Mouse (Mus musculus): ENCODE measurements around the gene Tmc5. TPM values are rescaled to one million over a fixed set of nuclear protein-coding genes. Genes with fewer than 3 reads are reported as not detected.

Gene Tmc5
- polyA plus RNA-seq, 1 experiment from 2014 or later, result 0.19 TPM

DNA sequence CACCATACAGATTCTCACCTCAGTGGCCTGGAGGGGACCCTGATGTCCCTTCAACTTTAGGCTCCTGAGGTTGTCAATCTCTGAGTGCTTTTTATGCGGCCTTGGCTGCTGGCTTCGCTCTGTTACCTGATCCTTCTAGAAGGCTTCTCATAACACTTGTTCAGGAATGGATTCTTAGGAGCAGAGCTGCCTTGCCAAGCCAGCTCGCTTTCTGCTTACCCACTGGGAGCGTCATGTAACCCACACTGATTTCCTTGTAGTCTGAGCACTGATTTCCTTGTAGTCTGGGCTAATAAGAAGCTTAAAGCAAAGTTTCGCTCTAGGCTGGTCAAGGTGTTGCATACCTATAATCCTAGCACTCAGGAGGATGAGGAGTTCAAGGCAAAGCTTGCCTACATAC, 21.0 kb downstream of the Tmc5 start:
- WGBS, result 89% methylated on average over 5 of the region's 5 CpGs
- H3K9me3 ChIP-seq (ENCODE audit: control insufficient read depth, low read length), result no peaks in the 10 kb centered on the region
- H3K36me3 ChIP-seq (ENCODE audit: control insufficient read depth, insufficient read depth, low read length), result no peaks in the 10 kb centered on the region
- ATAC-seq (ENCODE audit: low read depth), result no peak
- no peak overlapping the region for H3K27ac ChIP-seq (ENCODE audit: low read depth, low read length)
- H3K4me1 ChIP-seq (ENCODE audit: control insufficient read depth, insufficient read depth, low read length), result no peaks in the 10 kb centered on the region
- H3K27me3 ChIP-seq (ENCODE audit: control insufficient read depth, insufficient read depth, low read length), result no peaks in the 10 kb centered on the region
- H3K4me2 ChIP-seq (ENCODE audit: low read depth, low read length), result no peak overlapping the region
- no peak overlapping the region for H3K4me3 ChIP-seq (ENCODE audit: low read depth, low read length)
- no peak overlapping the region for H3K9ac ChIP-seq (replicated peaks; ENCODE audit: low read depth, low read length)

DNA sequence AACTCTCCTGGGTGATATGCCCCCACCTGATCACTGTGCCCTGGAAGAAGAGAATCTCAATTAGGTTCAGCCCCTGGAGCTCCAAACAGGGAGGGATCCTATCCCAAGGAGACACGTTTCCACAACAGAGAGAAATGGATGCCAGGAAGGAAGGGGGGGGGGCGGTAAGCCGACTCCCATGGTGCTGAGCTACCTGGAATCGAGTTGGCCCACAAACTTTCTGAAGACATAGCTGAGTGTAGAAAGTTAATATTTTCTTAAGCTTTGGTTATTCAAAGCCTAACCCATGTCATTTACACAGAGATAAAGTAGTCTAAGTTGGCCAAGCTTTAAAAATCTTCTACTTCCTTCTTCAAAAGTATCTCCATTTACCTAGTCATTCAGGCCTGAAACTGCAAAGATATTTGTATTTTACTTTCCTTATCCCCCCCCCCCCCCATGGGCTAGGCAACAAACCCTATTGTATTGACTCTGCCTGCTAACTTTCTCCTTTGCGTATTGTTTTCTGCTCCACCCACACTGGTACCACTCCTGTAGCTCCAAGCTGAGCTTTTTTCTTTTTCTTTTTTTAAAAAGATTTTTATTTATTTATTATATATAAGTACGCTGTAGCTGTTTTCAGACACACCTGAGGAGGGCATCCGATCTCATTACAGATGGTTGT, 23.3 kb downstream of the Tmc5 start:
- H3K9ac ChIP-seq (replicated peaks; ENCODE audit: low read depth, low read length), result no peak overlapping the region
- ATAC-seq (ENCODE audit: low read depth), result no peak
- no peaks in the 10 kb centered on the region for H3K9me3 ChIP-seq (ENCODE audit: control insufficient read depth, low read length)
- H3K4me1 ChIP-seq (ENCODE audit: control insufficient read depth, insufficient read depth, low read length), result no peaks in the 10 kb centered on the region
- 95% methylated on average over 7 of the region's 7 CpGs for WGBS
- no peak overlapping the region for H3K27ac ChIP-seq (ENCODE audit: low read depth, low read length)
- H3K27me3 ChIP-seq (ENCODE audit: control insufficient read depth, insufficient read depth, low read length), result no peaks in the 10 kb centered on the region
- no peak overlapping the region for H3K4me2 ChIP-seq (ENCODE audit: low read depth, low read length)
- no peaks in the 10 kb centered on the region for H3K36me3 ChIP-seq (ENCODE audit: control insufficient read depth, insufficient read depth, low read length)
- no peak overlapping the region for H3K4me3 ChIP-seq (ENCODE audit: low read depth, low read length)

- WGBS, result 84% methylated on average over 6 of the region's 6 CpGs
- no peak overlapping the region for H3K27ac ChIP-seq (ENCODE audit: low read depth, low read length)
- no peaks in the 10 kb centered on the region for H3K9me3 ChIP-seq (ENCODE audit: control insufficient read depth, low read length)
- no peaks in the 10 kb centered on the region for H3K27me3 ChIP-seq (ENCODE audit: control insufficient read depth, insufficient read depth, low read length)
- ATAC-seq (ENCODE audit: low read depth), result no peak
- H3K4me1 ChIP-seq (ENCODE audit: control insufficient read depth, insufficient read depth, low read length), result no peaks in the 10 kb centered on the region
- H3K4me2 ChIP-seq (ENCODE audit: low read depth, low read length), result no peak overlapping the region
- no peak overlapping the region for H3K4me3 ChIP-seq (ENCODE audit: low read depth, low read length)
- no peaks in the 10 kb centered on the region for H3K36me3 ChIP-seq (ENCODE audit: control insufficient read depth, insufficient read depth, low read length)
- H3K9ac ChIP-seq (replicated peaks; ENCODE audit: low read depth, low read length), result no peak overlapping the region
Observed at GRCm38 (mm10) chr7:118621094-118621493, 24.0 kb downstream of the Tmc5 start.

- Histone ChIP-seq H3K9me3 (ENCODE audit: control insufficient read depth, low read length) (no peaks in the 10 kb centered on the region), H3K4me2 (ENCODE audit: low read depth, low read length) (no peak overlapping the region), H3K4me3 (ENCODE audit: low read depth, low read length) (no peak overlapping the region), H3K9ac (replicated peaks; ENCODE audit: low read depth, low read length) (no peak overlapping the region), H3K27me3 (ENCODE audit: control insufficient read depth, insufficient read depth, low read length) (no peaks in the 10 kb centered on the region), H3K4me1 (ENCODE audit: control insufficient read depth, insufficient read depth, low read length) (no peaks in the 10 kb centered on the region), H3K27ac (ENCODE audit: low read depth, low read length) (no peak overlapping the region), H3K36me3 (ENCODE audit: control insufficient read depth, insufficient read depth, low read length) (no peaks in the 10 kb centered on the region)
- WGBS, result 83% methylated on average over 13 of the region's 13 CpGs
- no peak for ATAC-seq (ENCODE audit: low read depth)
Observed at GRCm38 (mm10) chr7:118627550-118628298, 30.6 kb downstream of the Tmc5 start.

DNA sequence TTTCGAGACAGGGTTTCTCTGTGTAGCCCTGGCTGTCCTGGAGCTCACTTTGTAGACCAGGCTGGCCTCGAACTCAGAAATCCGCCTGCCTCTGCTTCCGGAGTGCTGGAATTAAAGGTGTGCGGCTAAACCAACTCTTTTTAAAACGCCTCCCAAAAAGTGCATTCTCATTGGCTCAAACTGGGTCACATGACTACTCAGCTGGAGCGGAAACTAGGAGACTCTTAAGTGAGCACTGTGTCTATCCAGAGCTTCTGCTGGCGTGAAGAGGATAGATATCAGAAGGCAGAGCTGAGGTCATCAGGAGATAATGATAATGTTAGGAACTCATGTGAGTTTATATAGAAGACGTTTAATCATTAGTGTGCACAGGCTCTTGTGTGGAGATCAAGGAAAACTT, 36.0 kb downstream of the Tmc5 start:
- Histone ChIP-seq H3K9ac (replicated peaks; ENCODE audit: low read depth, low read length) (no peak overlapping the region), H3K4me3 (ENCODE audit: low read depth, low read length) (no peak overlapping the region), H3K27ac (ENCODE audit: low read depth, low read length) (no peak overlapping the region), H3K36me3 (ENCODE audit: control insufficient read depth, insufficient read depth, low read length) (no peaks in the 10 kb centered on the region), H3K4me2 (ENCODE audit: low read depth, low read length) (no peak overlapping the region), H3K4me1 (ENCODE audit: control insufficient read depth, insufficient read depth, low read length) (no peaks in the 10 kb centered on the region), H3K27me3 (ENCODE audit: control insufficient read depth, insufficient read depth, low read length) (no peaks in the 10 kb centered on the region), H3K9me3 (ENCODE audit: control insufficient read depth, low read length) (no peaks in the 10 kb centered on the region)
- no peak for ATAC-seq (ENCODE audit: low read depth)
- 89% methylated on average over 9 of the region's 9 CpGs for WGBS

DNA sequence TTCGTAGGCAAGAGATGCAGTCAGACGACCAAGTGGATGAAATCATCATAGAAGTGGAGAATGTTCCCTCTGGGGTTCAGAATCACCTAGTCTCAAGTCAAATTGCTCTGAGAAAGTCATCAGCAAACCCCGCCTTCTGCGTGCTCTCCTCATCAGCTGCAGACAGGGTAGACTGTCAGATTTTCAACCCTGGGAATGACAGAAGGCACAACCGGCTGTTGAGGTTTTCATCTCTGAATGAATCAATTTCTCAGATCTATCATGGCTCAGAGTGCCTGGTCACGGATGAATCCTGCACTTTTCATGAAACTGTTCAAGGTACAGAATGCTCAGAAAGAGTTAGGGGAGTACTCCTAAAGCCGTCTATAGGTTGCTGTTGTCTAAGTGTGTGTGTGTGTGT, 36.9 kb downstream of the Tmc5 start:
- H3K27me3 ChIP-seq (ENCODE audit: control insufficient read depth, insufficient read depth, low read length), result no peaks in the 10 kb centered on the region
- H3K9ac ChIP-seq (replicated peaks; ENCODE audit: low read depth, low read length), result no peak overlapping the region
- no peaks in the 10 kb centered on the region for H3K4me1 ChIP-seq (ENCODE audit: control insufficient read depth, insufficient read depth, low read length)
- H3K4me3 ChIP-seq (ENCODE audit: low read depth, low read length), result no peak overlapping the region
- no peak for ATAC-seq (ENCODE audit: low read depth)
- no peak overlapping the region for H3K4me2 ChIP-seq (ENCODE audit: low read depth, low read length)
- 85% methylated on average over 7 of the region's 7 CpGs for WGBS
- no peaks in the 10 kb centered on the region for H3K36me3 ChIP-seq (ENCODE audit: control insufficient read depth, insufficient read depth, low read length)
- H3K27ac ChIP-seq (ENCODE audit: low read depth, low read length), result no peak overlapping the region
- no peaks in the 10 kb centered on the region for H3K9me3 ChIP-seq (ENCODE audit: control insufficient read depth, low read length)

- Histone ChIP-seq H3K9me3 (ENCODE audit: control insufficient read depth, low read length) (no peaks in the 10 kb centered on the region), H3K27me3 (ENCODE audit: control insufficient read depth, insufficient read depth, low read length) (no peaks in the 10 kb centered on the region), H3K9ac (replicated peaks; ENCODE audit: low read depth, low read length) (no peak overlapping the region), H3K36me3 (ENCODE audit: control insufficient read depth, insufficient read depth, low read length) (no peaks in the 10 kb centered on the region), H3K4me3 (ENCODE audit: low read depth, low read length) (no peak overlapping the region), H3K4me2 (ENCODE audit: low read depth, low read length) (no peak overlapping the region), H3K27ac (ENCODE audit: low read depth, low read length) (no peak overlapping the region), H3K4me1 (ENCODE audit: control insufficient read depth, insufficient read depth, low read length) (no peaks in the 10 kb centered on the region)
- 75% methylated on average over 4 of the region's 4 CpGs for WGBS
- no peak for ATAC-seq (ENCODE audit: low read depth)
Observed at GRCm38 (mm10) chr7:118637466-118637865, 40.4 kb downstream of the Tmc5 start.

- 89% methylated on average over 1 of the region's 1 CpGs for WGBS
- Histone ChIP-seq H3K36me3 (ENCODE audit: control insufficient read depth, insufficient read depth, low read length) (no peaks in the 10 kb centered on the region), H3K4me2 (ENCODE audit: low read depth, low read length) (no peak overlapping the region), H3K9ac (replicated peaks; ENCODE audit: low read depth, low read length) (no peak overlapping the region), H3K9me3 (ENCODE audit: control insufficient read depth, low read length) (no peaks in the 10 kb centered on the region), H3K4me1 (ENCODE audit: control insufficient read depth, insufficient read depth, low read length) (no peaks in the 10 kb centered on the region), H3K4me3 (ENCODE audit: low read depth, low read length) (no peak overlapping the region), H3K27me3 (ENCODE audit: control insufficient read depth, insufficient read depth, low read length) (no peaks in the 10 kb centered on the region), H3K27ac (ENCODE audit: low read depth, low read length) (no peak overlapping the region)
- ATAC-seq (ENCODE audit: low read depth), result no peak
Observed at GRCm38 (mm10) chr7:118646237-118646636, 49.1 kb downstream of the Tmc5 start.

GRCm38 (mm10) chr7:118649328-118649727, 52.2 kb downstream of the Tmc5 start:
- no peak overlapping the region for H3K27ac ChIP-seq (ENCODE audit: low read depth, low read length)
- 82% methylated on average over 7 of the region's 7 CpGs for WGBS
- H3K36me3 ChIP-seq (ENCODE audit: control insufficient read depth, insufficient read depth, low read length), result no peaks in the 10 kb centered on the region
- no peaks in the 10 kb centered on the region for H3K4me1 ChIP-seq (ENCODE audit: control insufficient read depth, insufficient read depth, low read length)
- H3K9me3 ChIP-seq (ENCODE audit: control insufficient read depth, low read length), result no peaks in the 10 kb centered on the region
- no peak for ATAC-seq (ENCODE audit: low read depth)
- H3K4me2 ChIP-seq (ENCODE audit: low read depth, low read length), result no peak overlapping the region
- no peak overlapping the region for H3K4me3 ChIP-seq (ENCODE audit: low read depth, low read length)
- no peaks in the 10 kb centered on the region for H3K27me3 ChIP-seq (ENCODE audit: control insufficient read depth, insufficient read depth, low read length)
- H3K9ac ChIP-seq (replicated peaks; ENCODE audit: low read depth, low read length), result no peak overlapping the region

Data from neural tube, embryonic 14.5 days (tissue).